Mouse (Mus musculus) neural tube, embryonic 11.5 days (tissue): Measurements from ENCODE around the gene Kcnn1. TPM values are rescaled to one million over a fixed set of nuclear protein-coding genes. Genes with fewer than 3 reads are reported as not detected.

ENCODE experiments used
- ATAC-seq: fragments of 200-750 bp; cut with Nextera tagmentation; 2 replicates; pipeline ENCODE4 v1.8.0; 2017; ENCODE audit warnings: moderate number of reproducible peaks, mild to moderate bottlenecking, moderate TSS enrichment, moderate library complexity; ENCODE audit not compliant: insufficient read depth, low FRiP score, low TSS enrichment
- DNase-seq: peaks from one replicate; pipeline ENCODE4 v3.0.0-alpha.2; 2015; ENCODE audit warnings: low spot score
- H3K27ac ChIP-seq: fragments of 300-500 bp; sonication (generic); 2 replicates; pipeline ENCODE4 v1.5.1; 2014; ENCODE audit warnings: low read depth, mild to moderate bottlenecking, low read length
- H3K27me3 ChIP-seq: fragments of 300-500 bp; sonication (generic); 2 replicates; pipeline ENCODE4 v1.6.1; 2014; ENCODE audit warnings: mild to moderate bottlenecking, low read length, mixed read lengths; ENCODE audit not compliant: control insufficient read depth, insufficient read depth
- H3K36me3 ChIP-seq: fragments of 300-500 bp; sonication (generic); 2 replicates; pipeline ENCODE4 v1.6.1; 2014; ENCODE audit warnings: mild to moderate bottlenecking, low read length, moderate library complexity, mixed read lengths; ENCODE audit not compliant: control insufficient read depth, insufficient read depth
- H3K4me1 ChIP-seq: fragments of 300-500 bp; sonication (generic); 2 replicates; pipeline ENCODE4 v1.6.1; 2014; ENCODE audit warnings: low read length, mixed read lengths; ENCODE audit not compliant: control insufficient read depth, insufficient read depth
- H3K4me2 ChIP-seq: fragments of 300-500 bp; sonication (generic); 2 replicates; pipeline ENCODE4 v1.6.1; 2014; ENCODE audit warnings: low read depth, mild to moderate bottlenecking, moderate library complexity
- H3K4me3 ChIP-seq: fragments of 300-500 bp; sonication (generic); 2 replicates; pipeline ENCODE4 v1.5.1; 2014; ENCODE audit warnings: low read depth, low read length
- H3K9ac ChIP-seq: fragments of 300-500 bp; sonication (generic); 2 replicates; pipeline ENCODE4 v1.6.1; 2014; ENCODE audit warnings: mild to moderate bottlenecking, low read length
- H3K9me3 ChIP-seq: fragments of 300-500 bp; sonication (generic); 2 replicates; pipeline ENCODE4 v1.6.1; 2016; ENCODE audit warnings: low read length; ENCODE audit not compliant: control insufficient read depth
- WGBS: fragments of 180-500 bp; shearing (Covaris S2); extraction: QIAGEN DNeasy Blood & Tissue Kit; methylation state at CpG from one replicate; pipeline ENCODE4 v1.1.7; 2014; 5-methylcytosine and 5-hydroxymethylcytosine counted together
- polyA plus RNA-seq: library from polyadenylated mRNA; unstranded; fragments of >200 nt; fragmentation: Nextera tagmentation; extraction: Ambion mirVana; gene quantifications from 2 replicates; pipeline ENCODE4 v1.2.1, GENCODE M21; 2014

Kcnn1 gene
- polyA plus RNA-seq, 1 experiment from 2014 or later, result 14.1 TPM

DNA sequence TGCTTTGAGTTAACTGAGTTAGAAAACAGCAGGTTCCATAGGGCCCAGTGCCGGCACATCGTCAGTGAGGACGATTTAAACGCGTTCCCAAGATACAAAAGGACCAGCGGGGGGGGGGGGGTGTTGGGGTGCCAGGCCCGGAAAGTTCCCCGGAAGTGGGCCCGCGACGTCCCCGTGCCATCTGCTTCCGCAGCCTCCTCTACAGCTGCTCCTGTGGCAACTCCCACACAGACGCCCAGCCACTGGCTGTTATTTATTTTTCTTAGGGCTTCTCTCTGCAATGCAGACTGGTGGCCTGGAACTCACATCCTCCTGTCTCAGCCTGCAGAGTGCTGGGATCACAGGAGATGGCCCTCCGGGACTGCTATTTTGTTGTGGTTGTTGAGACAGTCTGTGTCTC lies 61.9 kb downstream of the Kcnn1 start:
- Histone ChIP-seq H3K9ac (no peak overlapping the region), H3K27me3 (peaks cover 58% of the 10 kb centered on the region)

GRCm38 (mm10) chr8:70800648-70801047 lies 62.4 kb downstream of the Kcnn1 start:
- Histone ChIP-seq H3K27ac (no peak overlapping the region), H3K4me1 (peaks cover 24% of the 10 kb centered on the region), H3K9me3 (no peaks in the 10 kb centered on the region), H3K4me2 (no peak overlapping the region), H3K9ac (no peak overlapping the region), H3K36me3 (no peaks in the 10 kb centered on the region), H3K27me3 (peaks cover 55% of the 10 kb centered on the region), H3K4me3 (no peak overlapping the region)
- WGBS, result 50% methylated on average over 10 of the region's 10 CpGs
- no peak for DNase-seq
- ATAC-seq, result no peak

More for the DNA sequence above, 61.9 kb downstream of the Kcnn1 start:
- DNase-seq (no peak), ATAC-seq (no peak)
- Histone ChIP-seq H3K4me3 (no peak overlapping the region), H3K4me2 (no peak overlapping the region), H3K27ac (no peak overlapping the region), H3K9me3 (no peaks in the 10 kb centered on the region), H3K4me1 (peaks cover 23% of the 10 kb centered on the region), H3K36me3 (no peaks in the 10 kb centered on the region)
- WGBS, result 43% methylated on average over 15 of the region's 15 CpGs

GRCm38 (mm10) chr8:70798281-70798680 lies 64.8 kb downstream of the Kcnn1 start:
- Histone ChIP-seq H3K4me3 (peak overlapping the region; percentile 52), H3K27ac (no peak overlapping the region), H3K4me2 (peak overlapping the region; percentile 65; the same call in 1 of the 2 replicates), H3K9ac (no peak overlapping the region), H3K36me3 (no peaks in the 10 kb centered on the region), H3K9me3 (no peaks in the 10 kb centered on the region), H3K27me3 (peaks cover 39% of the 10 kb centered on the region), H3K4me1 (peaks cover 16% of the 10 kb centered on the region)
- ATAC-seq, result no peak
- 14% methylated on average over 15 of the region's 15 CpGs for WGBS
- no peak for DNase-seq

- ATAC-seq (peak; percentile 79), DNase-seq (peak; percentile 89)
- H3K4me2 ChIP-seq, result peak overlapping the region; percentile 65
- H3K4me3 ChIP-seq, result peak overlapping the region; percentile 52
- no peaks in the 10 kb centered on the region for H3K9me3 ChIP-seq
- peak overlapping the region; percentile 39; the same call in 1 of the 2 replicates for H3K27ac ChIP-seq
- under 1% methylated on average over 49 of the region's 57 CpGs for WGBS
- H3K36me3 ChIP-seq, result no peaks in the 10 kb centered on the region
- H3K4me1 ChIP-seq, result peaks cover 24% of the 10 kb centered on the region
- peaks cover 36% of the 10 kb centered on the region for H3K27me3 ChIP-seq
- H3K9ac ChIP-seq, result peak overlapping the region; percentile 61
Observed at GRCm38 (mm10) chr8:70797081-70798070, 65.7 kb downstream of the Kcnn1 start.

DNA sequence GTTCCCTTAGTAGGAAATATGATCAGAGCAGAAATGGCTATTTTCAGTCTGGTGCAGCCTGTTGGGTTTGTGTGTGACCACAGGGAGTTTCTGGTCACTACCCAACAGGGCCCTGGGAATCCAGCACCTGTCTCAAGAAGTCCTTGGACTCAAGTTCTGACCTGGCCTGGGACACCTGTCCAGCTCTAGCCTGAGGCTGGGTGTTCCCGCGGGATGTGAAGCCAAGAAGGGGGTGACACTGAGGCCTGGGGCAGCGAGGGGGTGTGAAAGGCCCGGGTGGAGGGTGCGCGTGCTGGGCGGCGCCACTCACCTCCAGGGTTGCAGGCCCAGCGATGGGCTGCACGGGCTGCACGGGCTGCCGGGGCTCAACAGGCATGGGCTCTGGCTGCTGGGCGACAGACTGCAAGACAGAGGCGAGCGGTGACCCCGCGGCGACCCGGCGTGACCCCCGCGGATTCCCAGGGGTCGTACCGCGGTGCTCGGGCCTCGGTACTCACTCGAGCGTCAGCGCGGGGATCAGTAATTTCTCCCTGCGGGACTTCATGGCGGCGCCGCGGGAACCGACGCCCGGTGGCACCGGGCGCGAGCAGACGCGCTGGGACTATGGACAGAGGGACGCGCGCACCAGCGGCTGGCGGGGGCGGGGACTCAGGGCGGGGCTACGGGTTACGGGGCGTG lies 66.5 kb downstream of the Kcnn1 start:
- ATAC-seq (no peak), DNase-seq (no peak)
- Histone ChIP-seq H3K4me3 (peak overlapping the region; percentile 52), H3K9me3 (no peaks in the 10 kb centered on the region), H3K4me2 (peak overlapping the region; percentile 65), H3K36me3 (no peaks in the 10 kb centered on the region), H3K27me3 (peaks cover 36% of the 10 kb centered on the region), H3K4me1 (peaks cover 27% of the 10 kb centered on the region), H3K27ac (peak overlapping the region; percentile 39; the same call in 1 of the 2 replicates), H3K9ac (peak overlapping the region; percentile 61)
- WGBS, result 2% methylated on average over 53 of the region's 54 CpGs

DNA sequence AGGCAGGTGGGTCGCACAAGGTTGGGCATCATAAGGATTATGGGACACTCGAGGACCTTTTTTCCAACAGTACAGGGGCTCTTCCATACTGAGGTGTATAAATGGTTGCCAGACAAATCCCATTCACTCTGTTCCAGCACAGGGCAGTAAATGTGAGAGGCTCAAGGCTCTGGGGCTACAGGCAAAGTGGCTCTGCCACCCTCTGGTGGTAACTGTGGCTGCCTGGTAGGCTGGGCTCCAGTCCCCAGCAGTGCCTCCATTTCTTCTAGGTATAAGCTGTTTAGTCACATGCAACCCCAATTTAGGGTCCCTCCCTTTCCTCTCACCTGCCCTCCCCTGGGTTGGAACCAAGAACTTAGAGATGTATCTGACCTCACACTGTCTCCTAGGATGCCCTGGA lies 67.7 kb downstream of the Kcnn1 start:
- 82% methylated on average over 2 of the region's 2 CpGs for WGBS
- H3K9ac ChIP-seq, result no peak overlapping the region
- H3K27ac ChIP-seq, result no peak overlapping the region
- H3K27me3 ChIP-seq, result peaks cover 33% of the 10 kb centered on the region
- DNase-seq (no peak), ATAC-seq (no peak)
- no peaks in the 10 kb centered on the region for H3K9me3 ChIP-seq
- H3K36me3 ChIP-seq, result no peaks in the 10 kb centered on the region
- no peak overlapping the region for H3K4me2 ChIP-seq
- peaks cover 34% of the 10 kb centered on the region for H3K4me1 ChIP-seq
- no peak overlapping the region for H3K4me3 ChIP-seq

DNA sequence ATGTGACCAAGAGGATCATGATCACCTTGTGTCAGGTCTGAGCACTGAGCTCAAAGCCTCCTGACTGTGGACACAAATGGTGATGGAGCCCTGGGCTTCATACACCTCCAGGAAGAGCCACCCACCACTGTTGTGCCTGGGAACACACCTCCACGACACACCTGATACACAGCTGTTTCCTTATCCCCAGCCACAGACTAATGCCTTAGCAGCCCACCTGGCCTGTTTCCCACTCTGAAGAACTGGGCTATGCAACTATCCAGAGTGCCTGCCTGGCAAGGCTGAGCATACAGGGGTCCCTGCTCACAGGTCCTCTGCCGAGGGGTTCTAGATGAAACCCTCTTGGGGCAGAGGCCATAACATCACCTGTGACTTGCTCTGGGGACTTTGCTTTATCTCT lies 68.8 kb downstream of the Kcnn1 start:
- Histone ChIP-seq H3K4me3 (no peak overlapping the region), H3K4me1 (peaks cover 34% of the 10 kb centered on the region), H3K9ac (no peak overlapping the region), H3K4me2 (no peak overlapping the region), H3K36me3 (no peaks in the 10 kb centered on the region), H3K27me3 (peaks cover 23% of the 10 kb centered on the region), H3K27ac (no peak overlapping the region), H3K9me3 (no peaks in the 10 kb centered on the region)
- no peak for DNase-seq
- WGBS, result 92% methylated on average over 2 of the region's 2 CpGs
- no peak for ATAC-seq

- under 1% methylated on average over 20 of the region's 20 CpGs for WGBS
- Histone ChIP-seq H3K36me3 (no peaks in the 10 kb centered on the region), H3K4me3 (peak overlapping the region; percentile 45), H3K27me3 (peaks cover 8% of the 10 kb centered on the region), H3K4me2 (peak overlapping the region; percentile 61), H3K27ac (peak overlapping the region; percentile 68), H3K9ac (peak overlapping the region; percentile 77; the same call in 1 of the 2 replicates), H3K4me1 (peaks cover 32% of the 10 kb centered on the region), H3K9me3 (no peaks in the 10 kb centered on the region)
- no peak for DNase-seq
- peak; percentile 28 for ATAC-seq
Observed at GRCm38 (mm10) chr8:70792700-70793099, 70.4 kb downstream of the Kcnn1 start.
